Mouse (Mus musculus) ES-E14 (cell line): ENCODE results near the gene Habp4.

Source experiments
- HCFC1 ChIP-seq: IDR thresholded peaks from 2 replicates; pipeline ENCODE4 v1.6.1; 2012; ENCODE audit warnings: low read length, inconsistent platforms, borderline replicate concordance; ENCODE audit not compliant: insufficient read depth
- MAFK ChIP-seq: IDR thresholded peaks from 2 replicates; pipeline ENCODE4 v1.6.1; 2014; ENCODE audit warnings: mild to moderate bottlenecking, low read depth, low read length, inconsistent platforms; ENCODE audit not compliant: insufficient read depth
- ZNF384 ChIP-seq: IDR thresholded peaks from 2 replicates; pipeline ENCODE4 v1.6.1; 2012; ENCODE audit warnings: low read depth, low read length, inconsistent platforms

DNA sequence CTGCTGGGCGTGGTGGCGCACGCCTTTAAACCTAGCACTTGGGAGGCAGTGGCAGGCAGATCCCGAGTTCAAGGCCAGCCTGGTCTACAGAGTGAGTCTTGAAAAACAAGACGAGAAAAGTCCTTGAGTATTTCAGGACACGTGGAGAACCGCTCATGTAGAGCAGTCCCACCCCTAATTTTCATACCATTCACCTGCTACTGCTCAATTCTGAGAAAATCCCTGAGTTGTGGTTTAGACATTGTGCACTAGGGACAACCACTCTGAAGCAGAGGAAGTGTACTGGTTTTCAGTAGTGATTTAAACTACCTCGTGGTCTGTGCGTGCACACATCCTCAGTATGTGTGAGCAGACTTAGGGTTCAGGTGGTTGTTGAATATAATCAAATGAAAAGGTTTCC lies 24.0 kb downstream of the Habp4 start:
- TF ChIP-seq ZNF384 (no peak), HCFC1 (no peak), MAFK (no peak)
